Mouse (Mus musculus) heart, embryonic 10.5 days (tissue): ENCODE measurements at regions not wholly inside any gene's neighbourhood (a gene's known extent, or its start where the extent isn't known, plus 50 kb on each side); places are given as distances from the start of the nearest gene placed in this dataset.

Experiments used
- DNase-seq: peaks from one replicate; pipeline ENCODE4 v3.0.0-alpha.2; 2017; ENCODE audit warnings: low spot score
- H3K27ac ChIP-seq: fragments of 300-500 bp; sonication (generic); 2 replicates; pipeline ENCODE4 v1.5.1; 2016; ENCODE audit warnings: mild to moderate bottlenecking
- H3K27me3 ChIP-seq: fragments of 300-500 bp; sonication (generic); 2 replicates; pipeline ENCODE4 v1.6.1; 2016; ENCODE audit warnings: mild to moderate bottlenecking; ENCODE audit not compliant: poor library complexity, insufficient read depth, severe bottlenecking
- H3K36me3 ChIP-seq: fragments of 300-500 bp; sonication (generic); 2 replicates; pipeline ENCODE4 v1.6.1; 2016; ENCODE audit warnings: mild to moderate bottlenecking, moderate library complexity
- H3K4me1 ChIP-seq: fragments of 300-500 bp; sonication (generic); 2 replicates; pipeline ENCODE4 v1.6.1; 2016; ENCODE audit warnings: mild to moderate bottlenecking
- H3K4me3 ChIP-seq: fragments of 300-500 bp; sonication (generic); 2 replicates; pipeline ENCODE4 v1.5.1; 2016; ENCODE audit warnings: mild to moderate bottlenecking, moderate library complexity
- H3K9me3 ChIP-seq: fragments of 300-500 bp; sonication (generic); 2 replicates; pipeline ENCODE4 v1.6.1; 2016; ENCODE audit warnings: mild to moderate bottlenecking, moderate library complexity
- WGBS: fragments of 180-500 bp; shearing (Covaris S2); methylation state at CpG from one replicate; pipeline ENCODE4 v1.1.7; 2016; 5-methylcytosine and 5-hydroxymethylcytosine counted together

DNA sequence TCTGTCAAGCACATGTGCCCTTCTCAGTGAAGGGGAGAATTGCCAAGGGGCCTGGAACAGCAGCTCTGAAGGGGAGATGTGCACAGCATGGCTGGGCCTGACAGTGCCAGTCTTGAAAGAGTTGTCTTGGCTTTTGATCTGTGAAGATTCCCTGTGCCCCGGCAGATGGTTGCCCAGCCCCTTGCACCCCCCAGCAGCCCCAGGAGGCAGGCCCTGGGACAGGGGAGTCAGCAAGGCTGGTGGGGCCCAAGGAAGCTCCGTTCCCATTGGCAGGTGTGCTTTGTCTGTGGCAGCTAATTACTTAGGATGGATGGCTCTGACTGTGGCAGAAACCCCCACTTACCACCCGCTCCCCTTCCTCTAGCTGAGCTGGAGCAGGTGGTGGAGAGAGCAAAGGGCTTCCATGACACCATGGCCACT lies 58.6 kb downstream of the Tspan17 start:
- no peak for DNase-seq
- H3K9me3 ChIP-seq, result no peaks in the 10 kb centered on the region
- no peak overlapping the region for H3K27ac ChIP-seq
- H3K27me3 ChIP-seq, result peaks cover 45% of the 10 kb centered on the region
- H3K4me1 ChIP-seq, result 0 out of 2 replicates have a peak, but pooled peaks cover 3% of the 10 kb centered on the region
- no peak overlapping the region for H3K4me3 ChIP-seq
- 49% methylated on average over 3 of the region's 3 CpGs for WGBS
- H3K36me3 ChIP-seq, result no peaks in the 10 kb centered on the region

DNA sequence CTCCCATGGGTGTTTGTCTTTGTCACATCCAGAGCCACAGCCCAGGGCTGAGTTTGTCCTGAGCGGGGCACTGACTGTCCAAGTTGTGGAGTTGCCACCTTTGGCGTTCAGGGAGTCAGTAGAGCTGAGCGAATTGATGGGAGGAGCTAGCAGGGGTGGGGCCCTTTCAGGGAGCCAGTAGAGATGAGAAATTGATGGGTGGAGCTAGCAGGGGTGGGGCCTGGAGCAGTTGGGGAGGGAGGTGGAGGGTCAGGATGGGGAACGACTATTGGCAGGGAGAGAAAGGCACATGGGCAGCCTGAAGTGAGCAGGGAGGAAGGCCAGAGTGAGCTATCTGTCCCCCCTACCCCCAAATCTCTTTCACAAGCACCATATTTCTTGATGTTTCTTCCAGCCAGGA lies 62.0 kb downstream of the Tspan17 start:
- no peaks in the 10 kb centered on the region for H3K36me3 ChIP-seq
- peaks cover 45% of the 10 kb centered on the region for H3K27me3 ChIP-seq
- WGBS, result 48% methylated on average over 4 of the region's 4 CpGs
- H3K27ac ChIP-seq, result no peak overlapping the region
- 0 out of 2 replicates have a peak, but pooled peaks cover 3% of the 10 kb centered on the region for H3K4me1 ChIP-seq
- no peak overlapping the region for H3K4me3 ChIP-seq
- DNase-seq, result no peak
- no peaks in the 10 kb centered on the region for H3K9me3 ChIP-seq

DNA sequence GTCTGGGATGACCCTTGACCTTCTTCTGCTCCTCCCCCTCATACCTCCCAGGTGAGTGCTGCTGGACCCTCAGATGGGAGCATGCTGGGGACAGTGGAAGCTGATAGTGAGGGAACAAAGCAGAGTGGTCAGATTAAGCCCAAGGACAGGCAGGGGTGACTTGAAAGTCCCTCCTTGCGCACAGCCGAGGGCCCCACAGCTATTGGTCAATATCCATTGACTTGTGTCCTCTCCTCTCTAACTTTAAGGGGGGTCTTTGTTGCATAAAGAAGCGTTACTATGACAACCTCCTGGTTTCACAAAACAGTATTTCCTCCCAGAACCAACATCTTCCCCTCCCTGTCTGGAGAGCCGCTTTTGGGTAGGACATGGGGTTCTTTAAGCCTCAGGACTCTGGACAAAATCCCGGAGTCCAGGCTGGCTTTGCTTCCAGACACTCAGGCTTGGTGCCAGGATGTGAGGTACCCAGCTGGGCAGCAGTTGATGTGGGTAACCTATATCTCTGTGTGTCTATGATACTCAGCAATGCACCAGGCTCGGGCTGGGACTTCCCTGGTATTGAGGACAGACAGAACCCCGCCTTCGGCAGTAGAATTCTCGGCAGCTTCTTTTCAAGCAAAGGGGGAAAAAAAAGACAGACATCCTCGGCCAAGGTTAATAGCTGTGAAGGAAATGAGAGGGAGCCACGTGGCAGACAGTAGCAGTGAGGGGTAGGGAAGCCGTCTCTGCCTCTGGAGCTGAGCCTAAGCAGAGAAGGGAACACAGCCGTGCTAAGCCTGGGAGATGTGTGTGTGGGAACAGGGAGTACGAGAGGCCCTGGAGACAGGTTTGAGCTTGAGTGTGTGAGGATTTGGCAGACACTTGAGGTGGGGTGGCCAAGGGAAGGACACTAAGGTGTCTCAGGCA lies 66.4 kb downstream of the Tspan17 start:
- Histone ChIP-seq H3K36me3 (no peaks in the 10 kb centered on the region), H3K4me1 (0 out of 2 replicates have a peak, but pooled peaks cover 8% of the 10 kb centered on the region), H3K27me3 (peaks cover 23% of the 10 kb centered on the region; the same call in 1 of the 2 replicates), H3K27ac (no peak overlapping the region), H3K9me3 (no peaks in the 10 kb centered on the region), H3K4me3 (no peak overlapping the region)
- 57% methylated on average over 14 of the region's 14 CpGs for WGBS
- DNase-seq, result no peak

DNA sequence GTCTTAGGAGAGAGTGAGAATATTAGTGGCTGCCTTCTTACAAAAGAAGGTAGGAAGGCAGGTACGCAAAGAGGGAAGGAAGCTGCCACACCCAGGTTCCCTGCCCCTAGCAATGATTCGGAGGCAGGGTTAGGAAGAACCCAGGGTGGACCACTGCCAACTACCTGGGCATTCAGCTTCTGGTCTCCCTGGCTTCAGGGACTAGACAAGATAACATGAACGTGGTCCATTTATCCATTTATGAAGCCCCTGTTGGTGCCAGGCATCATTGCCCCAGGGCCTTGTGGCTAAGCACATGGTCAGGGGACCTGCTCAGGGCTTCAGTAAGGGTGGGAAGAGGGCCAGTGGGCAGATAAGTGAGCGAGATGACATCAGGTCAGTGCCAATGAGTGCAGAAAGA lies 73.8 kb downstream of the Tspan17 start:
- Histone ChIP-seq H3K27me3 (peaks cover 19% of the 10 kb centered on the region), H3K36me3 (no peaks in the 10 kb centered on the region), H3K4me3 (no peak overlapping the region), H3K27ac (no peak overlapping the region), H3K9me3 (no peaks in the 10 kb centered on the region), H3K4me1 (no peaks in the 10 kb centered on the region)
- WGBS, result 71% methylated on average over 4 of the region's 4 CpGs
- DNase-seq, result no peak

DNA sequence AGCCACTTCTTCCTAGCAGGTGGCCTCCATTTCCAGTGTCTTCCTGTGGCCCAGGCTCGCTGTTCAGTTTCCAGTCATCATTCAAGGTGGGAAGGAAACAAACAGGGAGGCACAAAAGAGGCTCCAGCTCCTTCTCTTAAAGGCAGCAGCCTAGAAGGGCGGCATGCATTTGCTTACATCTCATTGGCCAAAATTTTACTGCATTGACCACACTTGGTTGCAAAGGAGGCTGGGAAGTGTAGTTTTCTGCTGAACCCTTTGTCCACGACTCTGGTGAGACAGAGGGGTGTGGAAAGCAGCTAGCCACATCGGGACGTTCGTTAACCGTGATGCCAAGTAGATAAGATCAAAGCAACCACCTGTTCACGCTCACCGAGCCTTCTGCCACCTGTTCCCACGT lies 74.9 kb downstream of the Tspan17 start:
- Histone ChIP-seq H3K27ac (no peak overlapping the region), H3K4me1 (no peaks in the 10 kb centered on the region), H3K27me3 (peaks cover 24% of the 10 kb centered on the region), H3K9me3 (no peaks in the 10 kb centered on the region), H3K4me3 (no peak overlapping the region), H3K36me3 (no peaks in the 10 kb centered on the region)
- no peak for DNase-seq
- WGBS, result 44% methylated on average over 10 of the region's 10 CpGs

DNA sequence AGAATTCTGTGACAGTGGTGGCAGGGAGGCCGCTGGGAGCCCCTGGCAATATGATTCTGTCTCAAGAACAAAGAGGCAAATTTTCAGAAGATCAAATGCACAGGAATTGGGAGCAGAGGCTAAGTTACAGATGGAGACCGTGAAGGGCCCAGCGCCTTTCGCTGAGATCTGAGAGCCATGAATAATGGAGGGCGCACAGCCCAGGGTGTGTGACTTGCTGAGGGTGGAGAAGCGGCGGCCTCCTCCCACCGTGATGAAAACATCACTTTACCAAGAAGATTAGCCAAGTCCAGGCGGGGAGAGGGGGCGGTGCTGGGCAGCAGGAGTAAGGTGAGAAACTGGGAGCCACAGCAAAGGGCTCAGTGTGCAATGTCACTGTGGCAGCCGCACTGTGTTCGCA lies 77.2 kb upstream of the Unc5a start:
- Histone ChIP-seq H3K27ac (no peak overlapping the region), H3K27me3 (peaks cover 84% of the 10 kb centered on the region), H3K9me3 (no peaks in the 10 kb centered on the region), H3K36me3 (no peaks in the 10 kb centered on the region), H3K4me3 (no peak overlapping the region), H3K4me1 (no peaks in the 10 kb centered on the region)
- WGBS, result 25% methylated on average over 12 of the region's 12 CpGs
- no peak for DNase-seq

DNA sequence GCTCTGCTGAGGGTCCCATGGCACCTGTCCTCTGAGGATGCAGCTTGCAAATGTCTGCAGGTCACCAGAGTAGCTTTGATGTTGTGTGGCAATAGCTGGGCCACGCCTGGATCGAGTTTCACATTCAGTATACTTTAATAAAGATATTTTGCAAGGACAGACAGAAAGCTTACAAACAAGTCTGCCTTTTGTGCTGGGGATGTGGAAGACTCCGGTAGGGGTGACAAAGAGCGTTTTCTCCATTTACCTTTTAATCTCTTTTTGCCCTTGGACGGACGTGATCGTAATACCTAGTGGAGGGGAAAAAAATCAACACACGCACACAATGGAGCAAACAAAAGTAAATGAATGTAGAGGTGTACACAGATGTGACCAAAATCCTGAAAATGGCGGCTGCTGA lies 75.3 kb upstream of the Unc5a start:
- Histone ChIP-seq H3K27ac (no peak overlapping the region), H3K36me3 (no peaks in the 10 kb centered on the region), H3K9me3 (no peaks in the 10 kb centered on the region), H3K27me3 (peaks cover 86% of the 10 kb centered on the region), H3K4me3 (no peak overlapping the region), H3K4me1 (no peaks in the 10 kb centered on the region)
- DNase-seq, result no peak
- WGBS, result 51% methylated on average over 9 of the region's 9 CpGs

DNA sequence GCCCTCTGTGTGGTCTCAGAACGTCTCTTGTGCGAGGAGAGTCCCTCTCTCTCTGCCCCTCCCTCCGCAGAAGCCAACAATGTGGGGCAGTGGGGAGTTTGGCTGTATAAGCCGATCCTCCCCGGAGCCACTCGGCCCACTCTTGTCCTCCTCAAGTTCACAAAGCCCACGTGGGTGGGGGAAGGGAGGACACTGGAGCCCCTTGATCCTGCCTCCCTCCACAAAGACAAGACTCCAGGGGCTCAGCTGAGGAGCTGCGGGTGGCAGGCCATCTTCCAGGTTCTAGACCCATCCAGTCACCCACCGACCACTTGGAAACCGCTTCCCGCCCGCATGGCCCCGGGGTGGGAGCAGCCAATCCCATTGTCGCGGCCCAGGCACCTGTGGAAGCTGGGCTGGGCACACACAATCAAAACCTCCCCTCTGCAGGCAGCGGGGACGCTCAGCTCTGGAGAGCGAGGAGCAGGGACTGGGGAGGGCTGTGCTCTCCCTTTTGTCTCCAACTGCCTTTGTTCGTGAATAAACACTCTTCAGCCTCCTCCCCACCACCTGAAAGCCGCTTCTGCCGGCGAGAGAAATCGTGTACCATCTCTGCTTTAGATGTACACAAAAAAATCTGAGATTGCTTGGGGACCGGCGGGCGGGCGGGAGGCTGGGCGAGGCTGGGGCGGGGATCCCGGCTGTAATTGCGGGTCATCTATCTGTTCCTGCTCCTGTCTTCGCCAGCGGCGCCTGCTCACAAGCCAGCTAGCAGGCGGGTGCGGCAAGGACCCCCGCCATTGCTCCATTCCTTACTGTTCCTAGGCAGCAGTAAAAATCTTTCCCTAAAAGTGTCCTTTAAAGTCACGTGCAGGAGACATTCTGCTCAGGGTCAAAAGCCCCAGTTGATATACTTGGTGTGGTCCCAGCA lies 74.7 kb upstream of the Unc5a start:
- H3K36me3 ChIP-seq, result no peaks in the 10 kb centered on the region
- no peaks in the 10 kb centered on the region for H3K4me1 ChIP-seq
- 3% methylated on average over 38 of the region's 38 CpGs for WGBS
- H3K4me3 ChIP-seq, result peak overlapping the region; percentile 1; the same call in 1 of the 2 replicates
- DNase-seq, result no peak
- no peaks in the 10 kb centered on the region for H3K9me3 ChIP-seq
- no peak overlapping the region for H3K27ac ChIP-seq
- H3K27me3 ChIP-seq, result peaks cover 87% of the 10 kb centered on the region

DNA sequence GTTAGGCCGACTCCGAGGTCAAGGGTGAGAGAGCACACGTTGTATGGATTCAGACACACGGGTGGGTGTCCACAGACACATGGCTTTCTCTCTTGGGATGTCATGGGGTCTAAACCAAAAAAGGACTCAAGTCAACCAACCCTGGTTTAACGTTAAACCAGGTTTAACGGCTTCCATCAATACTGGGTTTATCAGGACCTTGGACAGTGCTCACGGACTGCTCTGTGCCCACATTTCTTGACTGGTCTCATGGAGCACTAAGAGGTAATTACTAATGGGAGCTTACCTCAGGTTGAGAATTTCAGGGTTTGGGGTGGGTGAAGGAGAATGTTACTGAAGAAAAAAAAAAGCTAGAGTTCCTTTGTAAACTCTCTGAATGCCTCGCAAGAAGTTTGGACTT lies 72.7 kb upstream of the Unc5a start:
- WGBS, result 33% methylated on average over 8 of the region's 8 CpGs
- H3K9me3 ChIP-seq, result no peaks in the 10 kb centered on the region
- no peaks in the 10 kb centered on the region for H3K36me3 ChIP-seq
- no peak for DNase-seq
- H3K27me3 ChIP-seq, result peaks cover 75% of the 10 kb centered on the region
- H3K4me1 ChIP-seq, result no peaks in the 10 kb centered on the region; the same call in 1 of the 2 replicates
- no peak overlapping the region for H3K4me3 ChIP-seq
- H3K27ac ChIP-seq, result no peak overlapping the region

DNA sequence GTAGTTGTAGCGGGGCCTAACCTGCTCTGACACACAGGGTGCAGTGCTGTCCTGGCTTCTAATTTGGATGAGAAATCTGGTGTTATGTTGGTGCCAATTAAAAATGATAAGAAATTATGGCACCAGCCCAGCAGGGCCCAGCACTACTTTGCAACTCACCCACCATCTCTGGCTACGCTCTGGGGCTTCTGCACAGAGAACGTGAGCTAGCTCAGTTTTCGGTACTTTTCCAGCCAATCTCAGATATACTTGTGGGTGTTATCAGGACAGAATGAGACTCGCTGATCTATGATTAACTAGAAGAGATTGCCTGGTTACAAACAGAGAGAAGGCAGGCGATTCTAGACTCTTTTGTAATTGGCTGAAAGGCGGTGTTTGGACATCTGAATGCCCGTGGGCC lies 71.6 kb upstream of the Unc5a start:
- 79% methylated on average over 8 of the region's 8 CpGs for WGBS
- no peaks in the 10 kb centered on the region; the same call in 1 of the 2 replicates for H3K4me1 ChIP-seq
- no peak for DNase-seq
- no peaks in the 10 kb centered on the region for H3K36me3 ChIP-seq
- H3K27ac ChIP-seq, result no peak overlapping the region
- no peaks in the 10 kb centered on the region for H3K9me3 ChIP-seq
- no peak overlapping the region for H3K4me3 ChIP-seq
- peaks cover 64% of the 10 kb centered on the region for H3K27me3 ChIP-seq

DNA sequence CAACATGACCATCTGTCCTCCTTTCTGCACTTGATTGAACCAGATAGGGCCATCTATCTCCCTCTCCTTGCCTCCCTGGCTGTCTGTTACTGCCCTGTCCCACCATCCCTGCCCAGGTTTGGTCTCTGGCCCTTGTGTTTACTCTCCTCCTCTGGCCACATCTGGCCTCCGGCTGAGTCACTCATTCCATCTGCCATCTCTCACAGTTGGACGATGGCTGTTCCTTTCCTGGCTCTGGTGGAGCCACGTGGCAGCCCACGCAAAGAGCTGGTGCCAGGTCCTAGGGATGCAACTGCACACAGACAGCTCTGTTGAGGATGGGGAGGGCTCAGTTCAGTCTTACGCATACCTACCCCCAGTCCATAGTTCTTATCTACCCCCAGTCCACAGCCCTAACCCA lies 69.9 kb upstream of the Unc5a start:
- Histone ChIP-seq H3K4me3 (no peak overlapping the region), H3K27ac (no peak overlapping the region), H3K9me3 (no peaks in the 10 kb centered on the region), H3K4me1 (no peaks in the 10 kb centered on the region; the same call in 1 of the 2 replicates), H3K36me3 (no peaks in the 10 kb centered on the region), H3K27me3 (peaks cover 59% of the 10 kb centered on the region)
- no peak for DNase-seq
- 67% methylated on average over 5 of the region's 5 CpGs for WGBS

DNA sequence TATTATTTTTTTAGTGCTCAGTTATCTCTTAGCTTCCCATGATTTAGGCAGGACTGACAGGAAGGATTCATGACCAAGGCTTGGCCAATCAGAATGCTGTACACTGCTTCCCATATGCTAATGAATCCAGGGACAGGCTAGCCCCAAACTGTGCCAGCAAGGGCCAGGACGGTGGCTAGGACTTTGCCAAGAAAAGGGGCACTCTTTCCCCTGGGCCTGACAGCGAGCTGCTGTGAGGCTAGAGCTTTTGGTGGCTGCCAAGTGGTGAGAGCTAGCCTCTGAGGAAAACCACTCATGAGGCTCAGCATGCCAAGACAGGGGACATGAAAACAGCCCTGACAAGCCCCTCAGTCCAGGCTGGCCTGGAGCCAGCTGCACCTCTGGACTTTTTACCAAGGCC lies 69.0 kb upstream of the Unc5a start:
- DNase-seq, result no peak
- peaks cover 53% of the 10 kb centered on the region for H3K27me3 ChIP-seq
- H3K4me1 ChIP-seq, result no peaks in the 10 kb centered on the region; the same call in 1 of the 2 replicates
- no peaks in the 10 kb centered on the region for H3K36me3 ChIP-seq
- H3K4me3 ChIP-seq, result no peak overlapping the region
- no peaks in the 10 kb centered on the region for H3K9me3 ChIP-seq
- 43% methylated on average over 2 of the region's 2 CpGs for WGBS
- no peak overlapping the region for H3K27ac ChIP-seq

DNA sequence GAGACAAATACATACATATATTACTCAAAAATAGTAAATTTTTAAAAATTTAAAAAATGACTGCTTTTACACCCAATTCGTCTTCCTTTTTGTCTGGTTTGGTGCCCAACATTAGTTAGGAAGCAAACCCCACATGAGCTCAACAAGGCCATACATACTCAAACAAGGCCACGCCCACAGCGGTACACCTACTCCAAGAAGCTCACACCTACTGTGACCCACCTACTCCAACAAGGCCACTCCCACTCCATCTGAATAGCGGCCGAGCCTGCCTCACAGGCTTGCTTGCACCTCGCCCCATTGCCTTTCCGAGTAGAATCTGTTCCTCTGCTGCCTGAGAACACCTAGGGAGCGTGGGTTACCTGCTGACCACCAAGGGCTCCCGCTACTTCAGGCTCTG lies 66.4 kb upstream of the Unc5a start:
- H3K9me3 ChIP-seq, result no peaks in the 10 kb centered on the region
- 50% methylated on average over 9 of the region's 9 CpGs for WGBS
- H3K4me3 ChIP-seq, result no peak overlapping the region
- peaks cover 55% of the 10 kb centered on the region for H3K27me3 ChIP-seq
- H3K4me1 ChIP-seq, result peaks cover 7% of the 10 kb centered on the region
- no peaks in the 10 kb centered on the region for H3K36me3 ChIP-seq
- DNase-seq, result no peak
- H3K27ac ChIP-seq, result no peak overlapping the region
